Mouse (Mus musculus): ENCODE measurements around the gene 3110082I17Rik. TPM values are rescaled to one million over a fixed set of nuclear protein-coding genes. Genes with fewer than 3 reads are reported as not detected.
A peak's percentile ranks its signal among the peaks of the same experiment; 100 is the strongest.

3110082I17Rik gene
- total RNA-seq, 2 experiments from 2014 or later: 1.3 to 4.0 TPM

- ATAC-seq (replicated peaks; ENCODE audit: low FRiP score, poor library complexity, severe bottlenecking): no peak
Observed at GRCm38 (mm10) chr5:139383234-139383633, 77.1 kb downstream of the 3110082I17Rik start.

GRCm38 (mm10) chr5:139382760-139383159, 77.6 kb downstream of the 3110082I17Rik start:
- peak; percentile 59 for ATAC-seq (replicated peaks; ENCODE audit: low FRiP score, poor library complexity, severe bottlenecking)

- ATAC-seq (replicated peaks; ENCODE audit: low FRiP score, poor library complexity, severe bottlenecking): peak; percentile 40
Observed at GRCm38 (mm10) chr5:139381586-139382513, 78.5 kb downstream of the 3110082I17Rik start.

- ATAC-seq (replicated peaks; ENCODE audit: low FRiP score, poor library complexity, severe bottlenecking): peak; percentile 65
Observed at GRCm38 (mm10) chr5:139380385-139381248, 79.7 kb downstream of the 3110082I17Rik start.

- peak; percentile 6 for ATAC-seq (replicated peaks; ENCODE audit: low FRiP score, poor library complexity, severe bottlenecking)
Observed at GRCm38 (mm10) chr5:139379771-139380384, 80.4 kb downstream of the 3110082I17Rik start.

- ATAC-seq (replicated peaks; ENCODE audit: low FRiP score, poor library complexity, severe bottlenecking): no peak
Observed at GRCm38 (mm10) chr5:139378986-139379629, 81.2 kb downstream of the 3110082I17Rik start.

GRCm38 (mm10) chr5:139378271-139378556, 82.1 kb downstream of the 3110082I17Rik start:
- no peak for ATAC-seq (replicated peaks; ENCODE audit: low FRiP score, poor library complexity, severe bottlenecking)

- ATAC-seq (replicated peaks; ENCODE audit: low FRiP score, poor library complexity, severe bottlenecking): no peak
Observed at GRCm38 (mm10) chr5:139377468-139378270, 82.7 kb downstream of the 3110082I17Rik start, which contains the start of gene Gpr146. Gpr146 (plus strand) TSS chr5:139377697.

GRCm38 (mm10) chr5:139374841-139375240, 85.5 kb downstream of the 3110082I17Rik start:
- no peak for ATAC-seq (replicated peaks; ENCODE audit: low FRiP score, poor library complexity, severe bottlenecking)

- no peak for ATAC-seq (replicated peaks; ENCODE audit: low FRiP score, poor library complexity, severe bottlenecking)
Observed at GRCm38 (mm10) chr5:139373889-139374444, 86.4 kb downstream of the 3110082I17Rik start.

- no peak for ATAC-seq (replicated peaks; ENCODE audit: low FRiP score, poor library complexity, severe bottlenecking)
Observed at GRCm38 (mm10) chr5:139373126-139373525, 87.2 kb downstream of the 3110082I17Rik start.

- ATAC-seq (replicated peaks; ENCODE audit: low FRiP score, poor library complexity, severe bottlenecking): peak; percentile 89
Observed at GRCm38 (mm10) chr5:139371631-139372401, 88.5 kb downstream of the 3110082I17Rik start.

GRCm38 (mm10) chr5:139371118-139371517, 89.2 kb downstream of the 3110082I17Rik start:
- ATAC-seq (replicated peaks; ENCODE audit: low FRiP score, poor library complexity, severe bottlenecking): no peak

GRCm38 (mm10) chr5:139370336-139370735, 90.0 kb downstream of the 3110082I17Rik start:
- ATAC-seq (replicated peaks; ENCODE audit: low FRiP score, poor library complexity, severe bottlenecking): no peak

- ATAC-seq (replicated peaks; ENCODE audit: low FRiP score, poor library complexity, severe bottlenecking): no peak
Observed at GRCm38 (mm10) chr5:139368638-139369320, 91.5 kb downstream of the 3110082I17Rik start.

GRCm38 (mm10) chr5:139367884-139368458, 92.4 kb downstream of the 3110082I17Rik start:
- ATAC-seq (replicated peaks; ENCODE audit: low FRiP score, poor library complexity, severe bottlenecking): no peak

GRCm38 (mm10) chr5:139366484-139366883, 93.8 kb downstream of the 3110082I17Rik start:
- no peak for ATAC-seq (replicated peaks; ENCODE audit: low FRiP score, poor library complexity, severe bottlenecking)
